Mouse (Mus musculus) lung, embryonic 14.5 days (tissue): ENCODE data around the gene Prr18. TPM values are rescaled to one million over a fixed set of nuclear protein-coding genes. Genes with fewer than 3 reads are reported as not detected.

Experiments
- ATAC-seq: fragments of 200-750 bp; cut with Nextera tagmentation; 2 replicates; pipeline ENCODE4 v1.8.0; 2017; ENCODE audit warnings: mild to moderate bottlenecking, moderate TSS enrichment, moderate library complexity; ENCODE audit not compliant: insufficient read depth
- DNase-seq: peaks from one replicate; pipeline ENCODE4 v3.0.0-alpha.2; 2015
- H3K27ac ChIP-seq: fragments of 300-500 bp; sonication (generic); 2 replicates; pipeline ENCODE4 v1.5.1; 2014; ENCODE audit warnings: low read depth, mild to moderate bottlenecking, moderate library complexity
- H3K27me3 ChIP-seq: fragments of 300-500 bp; sonication (generic); 2 replicates; pipeline ENCODE4 v1.6.1; 2014; ENCODE audit warnings: low read length, control low read depth; ENCODE audit not compliant: insufficient read depth
- H3K36me3 ChIP-seq: fragments of 300-500 bp; sonication (generic); 2 replicates; pipeline ENCODE4 v1.6.1; 2014; ENCODE audit warnings: control low read depth; ENCODE audit not compliant: insufficient read depth
- H3K4me1 ChIP-seq: fragments of 300-500 bp; sonication (generic); 2 replicates; pipeline ENCODE4 v1.6.1; 2014; ENCODE audit warnings: antibody characterized with exemption, control low read depth; ENCODE audit not compliant: insufficient read depth
- H3K4me2 ChIP-seq: fragments of 300-500 bp; sonication (generic); 2 replicates; pipeline ENCODE4 v1.6.1; 2014; ENCODE audit warnings: mild to moderate bottlenecking
- H3K4me3 ChIP-seq: fragments of 300-500 bp; sonication (generic); 2 replicates; pipeline ENCODE4 v1.5.1; 2014; ENCODE audit warnings: low read depth, low read length
- H3K9ac ChIP-seq: fragments of 300-500 bp; sonication (generic); 2 replicates; pipeline ENCODE4 v1.6.1; 2014
- H3K9me3 ChIP-seq: fragments of 300-500 bp; sonication (generic); 2 replicates; pipeline ENCODE4 v1.6.1; 2016; ENCODE audit warnings: low read depth, low read length, control low read depth
- CTCF ChIP-seq: IDR thresholded peaks from 2 replicates; pipeline ENCODE4 v1.5.1; 2016; ENCODE audit warnings: antibody characterized with exemption, low read depth
- WGBS: fragments of 180-500 bp; shearing (Covaris S2); extraction: QIAGEN DNeasy Blood & Tissue Kit; methylation state at CpG from one replicate; pipeline ENCODE4 v1.1.7; 2014; 5-methylcytosine and 5-hydroxymethylcytosine counted together
- polyA plus RNA-seq: library from polyadenylated mRNA; unstranded; fragments of >200 nt; fragmentation: Nextera tagmentation; extraction: Ambion mirVana; gene quantifications from 2 replicates; pipeline ENCODE4 v1.2.1, GENCODE M21; 2014

Prr18 gene
- polyA plus RNA-seq, 1 experiment from 2014 or later, result 2.1 TPM

DNA sequence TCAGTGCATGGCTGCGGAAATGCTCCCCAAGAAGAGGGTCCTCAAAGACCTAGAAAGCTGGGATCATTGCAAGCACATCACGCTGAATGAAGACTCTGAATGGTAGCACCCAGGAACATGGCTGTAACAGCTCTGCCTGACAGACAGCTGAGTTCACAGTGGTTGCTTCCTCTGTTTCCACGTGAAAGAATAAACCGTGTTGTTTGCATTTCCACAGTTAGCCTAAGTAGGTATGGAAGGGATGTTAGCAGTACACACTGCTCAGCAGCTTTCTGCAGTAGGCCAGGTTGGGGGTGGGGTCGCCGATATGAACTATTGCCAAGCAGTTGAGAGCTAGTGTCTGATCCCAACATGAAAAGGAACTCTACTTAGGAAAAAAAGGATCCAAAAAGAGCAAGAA lies 18.4 kb downstream of the Prr18 start, which contains the start of gene T2:
Gene T2 (plus strand): TSS at position 301 of the 400 bp plus-strand sequence.
- Histone ChIP-seq H3K9me3 (no peaks in the 10 kb centered on the region; the same call in 1 of the 2 replicates), H3K9ac (no peak within 1 kb of the TSS), H3K27ac (no peak within 1 kb of the TSS), H3K36me3 (no peaks in the 10 kb centered on the region), H3K27me3 (no peaks in the 10 kb centered on the region), H3K4me1 (no peaks in the 10 kb centered on the region), H3K4me3 (no peak within 1 kb of the TSS), H3K4me2 (no peak within 1 kb of the TSS)
- no peak for DNase-seq
- 75% methylated on average over 6 of the region's 6 CpGs for WGBS
- TF ChIP-seq CTCF, result no peak
- no peak for ATAC-seq

DNA sequence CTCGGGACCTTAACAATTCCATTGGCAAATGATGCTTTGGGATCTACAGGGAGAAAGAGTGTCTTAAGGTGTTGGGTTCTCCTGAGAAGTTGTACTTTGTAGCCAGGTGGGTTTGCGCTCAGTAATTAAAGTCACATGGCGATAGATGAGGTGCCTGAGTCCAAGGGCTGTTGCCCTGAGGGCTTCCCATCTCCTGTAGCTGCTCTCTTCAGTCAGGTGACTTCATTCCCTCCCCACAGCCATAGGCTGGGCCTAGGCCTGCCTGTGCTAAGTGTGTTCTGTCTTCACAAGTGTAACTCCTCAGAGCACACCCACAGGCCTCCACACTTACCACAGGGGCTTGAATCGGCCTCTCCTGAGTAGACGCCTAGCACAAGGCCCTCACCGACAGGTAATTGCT lies 20.2 kb downstream of the Prr18 start:
- Histone ChIP-seq H3K9me3 (no peaks in the 10 kb centered on the region; the same call in 1 of the 2 replicates), H3K27ac (no peak overlapping the region), H3K4me3 (no peak overlapping the region), H3K4me2 (no peak overlapping the region), H3K4me1 (no peaks in the 10 kb centered on the region), H3K27me3 (no peaks in the 10 kb centered on the region), H3K9ac (no peak overlapping the region), H3K36me3 (no peaks in the 10 kb centered on the region)
- 80% methylated on average over 6 of the region's 6 CpGs for whole genome bisulfite sequencing
- ATAC-seq (no peak), DNase-seq (no peak)
- no peak for TF ChIP-seq CTCF

DNA sequence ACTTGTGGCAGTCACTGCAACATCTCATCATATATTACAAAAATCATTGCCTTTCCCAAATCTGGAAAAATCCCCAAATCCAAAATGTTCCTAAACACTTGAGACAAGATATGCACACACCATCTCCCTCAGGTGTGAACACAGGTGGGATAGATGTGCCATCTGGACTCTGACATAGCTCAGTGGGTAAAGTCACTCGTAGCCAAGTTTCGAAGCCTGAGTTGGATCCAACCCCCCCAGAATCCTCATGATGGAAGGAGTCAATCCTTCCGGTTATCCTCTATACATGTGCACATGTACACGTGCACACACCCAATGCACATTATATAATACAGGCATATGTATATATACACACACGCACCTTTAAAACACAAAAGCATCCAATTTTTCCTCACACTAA lies 23.6 kb downstream of the Prr18 start:
- H3K9ac ChIP-seq, result no peak overlapping the region
- no peaks in the 10 kb centered on the region for H3K36me3 ChIP-seq
- H3K4me2 ChIP-seq, result no peak overlapping the region
- H3K4me3 ChIP-seq, result no peak overlapping the region
- no peak for DNase-seq
- no peaks in the 10 kb centered on the region for H3K9me3 ChIP-seq
- 89% methylated on average over 5 of the region's 5 CpGs for WGBS
- no peaks in the 10 kb centered on the region for H3K4me1 ChIP-seq
- ATAC-seq, result no peak
- TF ChIP-seq CTCF, result no peak
- no peak overlapping the region for H3K27ac ChIP-seq
- no peaks in the 10 kb centered on the region for H3K27me3 ChIP-seq

DNA sequence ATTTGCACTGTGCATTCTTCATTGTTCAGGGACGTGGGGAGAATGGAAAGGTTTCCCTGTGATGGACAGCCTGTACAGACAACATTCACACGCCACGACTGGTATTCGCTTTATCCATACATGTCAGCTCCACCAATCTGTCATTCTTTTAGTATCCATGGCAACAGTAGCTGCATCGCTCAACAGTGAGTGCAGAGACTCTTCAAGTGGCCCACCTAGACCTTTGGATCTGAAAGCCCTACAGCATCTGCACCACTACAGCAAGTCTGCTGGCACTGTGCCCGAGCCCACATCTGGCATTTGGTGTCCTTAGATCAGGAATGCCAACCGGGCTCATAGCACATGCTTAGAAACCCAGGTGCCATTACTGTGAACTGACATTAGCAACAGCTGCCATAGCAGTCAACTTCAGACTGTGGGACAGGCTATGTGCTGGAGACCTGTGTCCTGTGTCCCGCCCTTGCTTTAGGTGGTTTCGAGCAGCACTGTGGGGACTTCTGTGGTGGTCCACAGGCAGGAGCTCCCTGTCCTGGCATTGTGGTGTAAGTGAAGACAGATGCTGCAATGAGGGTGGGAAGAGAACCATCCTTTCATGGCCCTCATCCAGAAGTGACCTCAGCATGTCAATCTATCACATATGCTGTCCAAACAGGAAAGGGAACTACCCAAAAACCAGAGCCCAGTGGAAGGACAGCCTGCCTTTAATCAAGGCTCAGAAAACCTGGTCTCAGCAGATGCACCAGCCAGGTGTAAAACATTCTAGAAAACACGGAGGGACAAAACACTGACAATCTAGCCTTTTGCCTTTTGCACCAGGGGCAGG lies 24.2 kb downstream of the Prr18 start:
- Histone ChIP-seq H3K27me3 (no peaks in the 10 kb centered on the region), H3K4me3 (no peak overlapping the region), H3K27ac (no peak overlapping the region), H3K36me3 (no peaks in the 10 kb centered on the region), H3K4me1 (no peaks in the 10 kb centered on the region), H3K9me3 (no peaks in the 10 kb centered on the region), H3K9ac (no peak overlapping the region), H3K4me2 (no peak overlapping the region)
- 57% methylated on average over 10 of the region's 10 CpGs for WGBS
- ATAC-seq (no peak), DNase-seq (peak; percentile 38)
- TF ChIP-seq CTCF, result no peak

DNA sequence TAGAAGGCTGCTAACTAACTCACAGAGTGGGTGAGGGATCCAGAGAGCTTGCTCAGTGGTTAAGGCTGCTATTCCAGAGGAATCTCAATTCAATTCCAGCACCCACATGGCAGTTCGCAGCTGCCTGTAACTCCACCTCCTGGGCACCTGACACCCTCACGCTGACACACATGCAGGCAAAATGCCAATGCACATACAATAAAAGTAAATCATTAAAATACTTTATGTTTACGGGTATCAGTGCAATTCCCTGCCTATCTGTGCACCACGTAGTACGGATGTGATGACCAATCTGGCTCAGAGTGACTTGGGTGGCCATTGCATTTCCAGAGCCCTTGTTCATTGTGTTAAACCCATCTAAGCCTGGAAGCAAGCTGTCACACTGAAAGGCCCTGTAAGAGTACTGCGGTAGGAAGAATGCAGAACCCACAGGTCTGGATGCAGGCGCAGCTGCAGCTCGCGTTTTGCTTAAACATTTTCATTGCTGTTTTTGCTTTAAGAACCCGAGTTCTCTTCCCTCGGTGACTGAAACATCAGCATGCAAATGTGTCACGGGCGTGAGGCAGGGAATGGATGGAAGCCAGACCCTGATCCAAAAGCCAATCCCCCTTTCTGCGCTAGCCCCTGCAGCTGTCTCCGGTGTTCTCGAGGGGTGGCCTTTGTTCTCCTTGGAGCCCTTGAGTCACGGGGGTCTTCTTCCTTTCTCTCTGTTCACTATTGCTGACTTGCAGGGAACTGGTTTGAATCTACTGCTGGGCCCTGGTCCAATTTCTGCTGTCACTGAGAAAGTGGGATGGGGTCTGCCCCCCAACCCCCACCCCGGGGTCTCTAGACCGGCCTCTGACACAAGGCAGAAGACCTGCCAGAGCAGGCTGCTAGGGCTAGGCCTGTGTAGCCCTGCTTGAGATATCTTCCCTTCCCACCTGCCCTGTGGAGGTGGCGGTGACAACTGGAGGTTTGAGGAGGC lies 30.5 kb downstream of the Prr18 start:
- 33% methylated on average over 20 of the region's 20 CpGs for WGBS
- H3K4me1 ChIP-seq, result peaks cover 10% of the 10 kb centered on the region
- no peak overlapping the region for H3K4me3 ChIP-seq
- no peak overlapping the region for H3K4me2 ChIP-seq
- no peaks in the 10 kb centered on the region for H3K27me3 ChIP-seq
- H3K9ac ChIP-seq, result no peak overlapping the region
- no peak for ATAC-seq
- H3K9me3 ChIP-seq, result no peaks in the 10 kb centered on the region
- no peak for TF ChIP-seq CTCF
- H3K27ac ChIP-seq, result no peak overlapping the region
- H3K36me3 ChIP-seq, result no peaks in the 10 kb centered on the region
- DNase-seq, result peak; percentile 17

DNA sequence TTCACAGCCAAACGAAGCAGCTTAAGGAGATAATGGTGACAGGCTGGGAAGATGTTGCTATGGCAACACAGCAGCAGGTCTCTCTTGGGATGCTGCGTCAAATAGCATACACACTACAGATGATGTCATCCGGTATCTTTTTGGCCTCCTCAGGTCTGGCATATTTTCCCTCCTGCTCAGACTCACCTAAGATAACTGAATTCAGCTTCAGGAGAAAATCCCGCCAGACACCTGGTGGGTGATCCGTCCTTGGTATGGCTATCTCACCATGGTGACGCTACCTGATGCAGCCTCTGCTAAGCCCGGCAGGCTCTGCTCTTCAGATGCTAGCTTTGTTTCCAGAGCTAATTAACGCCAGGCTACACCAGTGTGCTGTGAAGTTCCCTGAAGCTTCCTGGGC lies 31.3 kb downstream of the Prr18 start:
- no peak for ATAC-seq
- H3K4me1 ChIP-seq, result peaks cover 10% of the 10 kb centered on the region
- no peak overlapping the region for H3K9ac ChIP-seq
- no peak overlapping the region for H3K27ac ChIP-seq
- H3K4me3 ChIP-seq, result no peak overlapping the region
- H3K36me3 ChIP-seq, result no peaks in the 10 kb centered on the region
- DNase-seq, result no peak
- H3K4me2 ChIP-seq, result no peak overlapping the region
- TF ChIP-seq CTCF, result no peak
- H3K27me3 ChIP-seq, result no peaks in the 10 kb centered on the region
- WGBS, result 19% methylated on average over 8 of the region's 8 CpGs
- H3K9me3 ChIP-seq, result no peaks in the 10 kb centered on the region

DNA sequence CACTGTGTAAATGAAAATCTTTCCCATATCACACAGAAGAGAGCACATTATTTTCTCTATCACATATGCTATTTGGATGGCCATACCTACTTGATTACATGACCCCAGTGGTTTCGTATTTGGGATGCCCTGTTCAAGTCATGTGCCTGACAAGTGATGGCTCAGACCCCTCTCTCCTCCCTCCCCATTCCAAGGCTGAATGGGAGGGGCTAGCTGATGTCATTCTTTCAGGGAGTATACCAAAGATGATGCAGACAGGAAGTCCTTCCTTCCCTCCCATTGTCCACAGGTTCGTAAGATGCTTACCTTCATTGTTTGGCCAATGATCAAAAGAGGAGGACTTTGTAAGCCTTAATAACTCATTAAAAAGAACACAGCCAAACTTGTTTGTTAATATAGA lies 31.9 kb downstream of the Prr18 start:
- Histone ChIP-seq H3K36me3 (no peaks in the 10 kb centered on the region), H3K4me1 (peaks cover 10% of the 10 kb centered on the region), H3K27ac (no peak overlapping the region), H3K4me2 (no peak overlapping the region), H3K27me3 (no peaks in the 10 kb centered on the region), H3K4me3 (no peak overlapping the region), H3K9me3 (no peaks in the 10 kb centered on the region), H3K9ac (no peak overlapping the region)
- TF ChIP-seq CTCF, result no peak
- WGBS, result 66% methylated on average over 2 of the region's 2 CpGs
- ATAC-seq (no peak), DNase-seq (no peak)
